Mouse (Mus musculus) cerebral cortex, adult 2 months (tissue): ENCODE data around the gene Emd.

Experiments
- WGBS: fragments of 180-500 bp; shearing (Covaris S2); methylation state at CpG from one replicate; pipeline ENCODE4 v1.1.7; 2018; 5-methylcytosine and 5-hydroxymethylcytosine counted together

The Emd gene

DNA sequence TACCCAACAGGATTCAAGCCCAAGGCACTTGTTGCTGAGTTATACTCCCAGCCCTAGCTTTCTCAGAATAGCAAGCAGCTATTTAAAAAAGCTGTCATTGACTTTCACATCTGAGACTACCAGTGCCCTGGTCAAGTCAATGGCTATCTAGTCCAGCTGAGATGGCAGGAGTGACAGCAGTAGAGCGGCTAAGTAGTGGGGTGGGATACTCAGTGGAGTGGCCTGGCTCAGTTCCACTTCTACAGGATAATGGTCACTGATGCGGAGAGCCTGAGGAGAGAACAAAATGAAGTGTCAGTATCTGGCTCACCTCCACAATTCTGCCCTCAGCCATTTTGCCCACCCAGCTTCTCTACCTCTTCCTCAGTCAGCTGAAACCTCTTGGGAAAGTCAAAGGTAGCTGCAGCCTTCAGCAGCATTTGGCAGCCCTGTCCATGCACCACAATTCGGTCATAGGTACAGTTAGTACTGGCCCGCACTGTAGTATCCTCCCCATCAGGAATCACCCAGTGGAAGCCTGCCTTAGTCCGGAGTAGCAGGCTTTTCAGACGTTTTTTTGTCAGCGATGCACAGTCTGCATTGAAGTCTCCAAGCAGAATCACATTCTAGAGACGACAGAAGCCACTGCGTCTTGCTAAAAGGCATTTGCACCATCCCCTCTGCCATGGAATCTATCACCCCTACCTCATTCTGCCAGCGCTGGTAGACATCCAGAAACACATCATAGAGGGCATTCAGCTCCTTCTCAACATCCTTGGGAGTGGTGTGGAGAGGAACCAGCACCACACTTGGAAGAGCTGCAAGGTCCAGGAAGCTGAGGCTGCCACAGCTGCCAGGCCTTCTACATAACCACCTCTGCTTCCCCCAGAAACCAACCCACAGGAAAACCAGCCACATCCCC lies 19.2 kb downstream of the Emd start:
- WGBS, result 22% methylated on average over 10 of the region's 10 CpGs

DNA sequence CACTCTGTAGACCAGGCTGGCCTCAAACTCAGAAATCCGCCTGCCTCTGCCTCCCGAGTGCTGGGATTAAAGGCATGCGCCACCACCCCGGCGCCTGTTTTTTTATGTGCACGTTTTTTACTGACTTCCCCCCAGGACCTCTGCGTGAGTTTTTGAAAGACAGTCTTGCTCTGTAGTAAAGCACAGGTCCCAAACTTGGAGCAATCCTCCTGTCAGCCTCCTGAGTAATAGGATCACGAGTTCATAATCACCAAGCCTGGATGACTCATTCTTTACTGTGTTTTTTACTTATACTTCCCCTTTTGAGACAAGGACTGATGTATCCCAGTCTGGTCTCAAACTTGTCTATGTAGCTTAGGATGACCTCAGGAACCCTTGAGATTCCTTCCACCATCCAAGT lies 23.4 kb downstream of the Emd start:
- WGBS, result 75% methylated on average over 8 of the region's 8 CpGs

DNA sequence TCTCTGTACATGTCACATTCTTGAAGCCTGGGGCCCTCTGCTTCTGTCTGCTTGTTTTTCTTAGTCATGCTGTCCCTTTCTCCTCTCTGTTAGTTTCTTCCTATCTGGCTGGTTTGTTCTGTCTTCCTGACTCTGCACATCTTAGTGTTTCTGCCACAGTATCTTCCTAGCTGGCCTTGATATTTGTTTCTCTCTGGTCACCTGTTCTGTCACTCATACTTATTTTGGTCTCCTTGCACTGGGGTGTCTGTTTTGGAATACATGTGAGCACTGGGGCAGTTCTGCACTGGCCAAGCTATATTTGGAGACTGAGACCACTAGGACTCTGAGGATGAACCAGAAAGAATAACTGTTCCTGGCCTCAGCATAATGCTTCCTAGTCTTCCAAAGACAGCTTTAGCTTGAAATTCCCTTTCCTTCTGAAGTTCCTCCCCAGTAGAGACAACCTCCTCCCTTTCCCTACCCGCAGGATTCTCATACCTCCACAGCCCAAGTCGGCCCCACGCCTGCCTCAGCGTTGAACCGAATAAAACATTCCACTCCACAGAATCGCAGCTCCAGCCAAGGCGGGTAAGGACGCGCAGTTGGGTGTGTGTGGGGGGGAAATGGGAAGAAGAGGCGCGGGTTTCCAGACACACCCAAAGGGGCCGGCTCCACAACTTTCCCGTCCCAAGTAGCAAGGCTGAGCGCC lies 26.7 kb downstream of the Emd start:
- 3% methylated on average over 14 of the region's 14 CpGs for WGBS

DNA sequence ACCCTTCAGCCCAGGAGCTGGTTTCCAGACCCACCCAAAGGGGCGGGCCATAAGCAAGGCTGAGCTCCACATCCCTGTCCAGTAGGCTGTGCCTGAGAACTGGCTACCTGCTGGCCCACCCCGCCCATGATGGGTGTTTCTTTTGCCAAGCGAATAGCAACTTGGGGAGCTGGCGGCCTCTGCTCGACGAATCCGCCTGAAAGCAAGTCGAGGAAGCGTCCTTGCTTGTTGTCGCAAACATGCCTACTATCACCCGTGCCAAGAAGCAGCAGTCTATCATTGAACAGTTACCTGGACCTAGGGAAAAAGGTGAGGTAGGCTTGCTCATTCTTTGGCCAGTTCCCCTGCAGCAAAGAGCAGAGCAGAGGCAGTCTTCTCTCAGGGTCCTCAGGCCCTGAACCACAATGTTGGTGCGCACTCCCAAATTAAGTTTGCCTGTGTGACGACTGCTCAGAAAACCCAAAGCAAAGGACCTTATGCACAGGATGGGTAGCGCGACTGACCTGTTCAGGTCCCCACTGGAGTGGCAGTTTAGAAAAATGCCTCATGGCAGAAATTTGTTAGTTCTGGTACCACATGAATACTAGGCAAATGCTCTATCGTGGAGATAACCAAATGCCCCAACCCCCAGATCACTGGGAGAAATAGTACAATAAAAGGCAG lies 27.4 kb downstream of the Emd start, which contains the start of the genes Taz and Dnase1l1:
Gene Taz, plus strand, starts transcription at position 181 of the 663 bp plus-strand sequence.
Gene Dnase1l1, minus strand, starts transcription at position 606 of the 663 bp plus-strand sequence.
- 8% methylated on average over 16 of the region's 16 CpGs for WGBS

DNA sequence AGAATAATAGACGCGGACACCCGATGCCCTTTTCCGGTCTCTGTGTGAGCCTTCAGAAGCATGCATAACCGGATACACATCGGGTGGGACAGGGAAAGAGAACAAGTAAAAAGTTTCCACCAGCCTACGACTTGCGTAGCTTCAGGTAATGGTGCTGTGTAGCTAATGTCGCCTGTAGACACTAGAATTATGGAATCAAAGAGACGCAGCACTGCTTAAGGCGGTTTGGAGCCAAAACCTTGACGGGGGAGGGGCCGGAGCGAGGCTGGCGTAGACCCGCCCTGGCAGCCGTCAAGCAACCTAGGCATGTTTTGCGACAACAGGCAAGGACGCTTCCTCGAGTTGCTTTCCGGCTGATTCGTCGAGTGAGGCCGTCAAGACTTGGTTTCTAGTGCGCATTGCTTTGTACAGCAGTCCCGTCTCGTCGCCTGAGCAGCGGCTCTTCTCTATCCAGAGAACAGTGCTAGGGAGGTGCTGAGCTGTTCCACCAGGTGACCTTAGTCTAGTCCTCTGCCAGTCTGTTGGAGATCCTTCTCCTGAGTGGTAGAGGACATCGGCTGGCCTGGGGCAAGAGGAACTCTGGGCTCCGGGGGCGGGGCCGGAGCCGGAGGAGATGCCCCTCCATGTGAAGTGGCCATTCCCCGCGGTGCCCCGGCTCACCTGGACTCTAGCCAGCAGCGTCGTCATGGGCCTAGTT lies 28.1 kb downstream of the Emd start:
- 1% methylated on average over 38 of the region's 39 CpGs for WGBS

DNA sequence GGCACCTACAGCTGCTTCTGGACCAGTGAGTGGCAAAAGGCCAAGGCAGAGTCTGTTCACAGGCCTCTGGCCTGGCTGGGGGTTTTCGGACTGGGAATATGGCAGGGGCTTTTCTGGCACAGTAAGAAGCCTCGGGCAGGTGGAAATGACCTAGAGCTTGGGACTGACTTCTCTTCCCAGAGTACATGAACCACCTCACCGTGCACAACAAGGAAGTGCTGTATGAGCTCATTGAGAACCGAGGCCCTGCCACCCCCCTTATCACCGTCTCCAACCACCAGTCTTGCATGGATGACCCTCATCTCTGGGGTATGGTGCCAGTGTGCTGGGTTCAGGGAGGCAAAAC lies 28.6 kb downstream of the Emd start:
- 12% methylated on average over 5 of the region's 5 CpGs for WGBS

DNA sequence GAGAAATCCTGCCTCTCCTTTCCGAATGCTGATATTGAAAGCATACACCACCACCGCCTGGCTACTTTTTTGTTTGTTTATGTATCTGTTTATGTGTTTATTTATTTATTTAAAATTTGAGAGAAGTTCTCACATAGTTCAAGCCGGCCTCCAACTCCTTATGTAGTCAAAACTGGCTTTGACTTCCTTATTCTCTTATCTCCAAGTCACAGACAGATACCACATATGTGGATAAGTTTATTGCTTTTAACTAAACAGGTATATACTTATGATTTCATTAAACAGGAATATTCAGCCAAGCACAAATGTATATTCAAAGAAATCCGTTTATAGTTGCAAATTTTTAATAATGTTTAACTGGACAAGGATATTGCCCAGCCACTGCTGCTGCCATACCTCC lies 38.9 kb downstream of the Emd start:
- 83% methylated on average over 4 of the region's 4 CpGs for WGBS

DNA sequence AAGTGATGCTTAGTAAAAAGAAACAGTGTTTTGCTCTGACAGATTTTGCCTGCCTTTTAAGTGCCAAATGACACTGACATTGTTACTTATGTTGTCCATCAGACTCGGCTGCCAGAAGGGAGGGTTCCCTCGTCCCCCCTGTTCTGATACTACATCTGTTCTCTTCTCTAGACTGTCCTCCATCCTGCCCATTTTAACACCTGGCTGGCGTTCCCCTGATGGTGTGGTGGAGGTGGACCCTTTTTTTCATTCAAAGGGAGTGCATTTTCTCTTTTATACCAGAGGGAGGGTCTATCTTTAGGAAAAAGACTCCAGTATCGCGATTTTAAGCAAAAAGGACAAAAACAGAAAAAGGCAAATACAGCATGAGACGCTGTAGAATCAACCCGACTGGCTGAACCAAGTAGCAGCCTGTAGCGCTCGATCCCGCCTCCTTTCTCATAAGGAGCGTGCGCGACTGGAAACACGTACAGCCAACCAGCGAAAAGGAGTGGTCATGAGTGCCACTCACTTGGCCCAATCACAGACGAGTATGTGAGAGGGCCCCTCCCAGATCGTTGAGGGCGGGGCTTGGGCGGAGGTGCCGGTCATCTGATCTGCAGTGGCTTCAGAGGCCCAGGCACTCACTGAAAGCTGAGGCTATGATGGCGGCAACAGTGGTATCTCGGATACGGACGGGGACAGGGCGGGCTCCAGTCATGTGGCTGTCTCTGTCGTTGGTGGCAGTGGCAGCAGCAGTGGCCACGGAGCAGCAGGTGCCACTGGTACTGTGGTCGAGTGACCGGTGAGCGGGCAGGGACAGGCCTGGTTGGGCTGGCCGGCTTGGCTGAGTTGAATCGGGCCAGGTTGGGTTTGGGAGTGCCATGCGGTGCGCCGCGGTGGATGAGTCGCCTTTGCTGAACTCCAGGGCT lies 42.3 kb downstream of the Emd start, which contains the start of gene Atp6ap1:
Gene Atp6ap1, plus strand, starts transcription at position 560 of the 911 bp plus-strand sequence.
- WGBS, result 4% methylated on average over 37 of the region's 37 CpGs

DNA sequence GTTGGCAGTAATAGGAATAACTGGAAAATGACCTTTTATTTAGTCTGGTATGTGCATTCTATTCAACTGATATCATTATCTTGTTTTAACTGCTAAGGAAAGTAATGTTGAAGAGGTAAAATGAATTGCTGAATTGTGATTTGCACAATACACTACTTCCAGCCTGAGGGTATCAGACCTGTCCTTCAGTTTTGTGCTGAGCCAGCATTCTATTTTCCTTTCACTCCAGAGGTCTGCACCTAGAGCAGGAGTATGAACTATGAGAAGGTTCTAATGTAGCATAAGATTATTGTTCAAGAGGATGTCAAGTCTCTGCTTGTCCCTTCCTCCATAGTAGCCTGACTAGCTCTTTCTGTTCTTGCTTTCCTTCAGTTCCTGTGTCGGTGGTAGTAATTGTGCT lies 43.9 kb downstream of the Emd start:
- WGBS, result 70% methylated on average over 1 of the region's 1 CpGs

DNA sequence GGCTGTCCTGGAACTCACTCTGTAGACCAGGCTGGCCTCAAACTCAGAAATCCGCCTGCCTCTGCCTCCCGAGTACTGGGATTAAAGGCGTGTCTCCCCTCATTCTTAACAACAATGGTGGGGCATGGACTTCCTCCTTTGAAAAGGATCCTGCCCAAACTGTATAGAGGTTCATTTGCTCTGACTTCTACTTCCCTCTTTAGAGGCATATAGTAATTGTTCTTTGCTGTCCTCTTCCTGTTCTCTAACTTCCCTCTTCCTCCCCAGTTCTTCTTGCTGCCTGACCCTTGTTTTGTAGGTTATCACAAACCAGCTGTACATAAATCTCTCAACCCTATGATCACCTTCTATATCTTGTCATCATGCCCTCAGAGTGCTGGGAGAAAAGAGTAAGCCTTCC lies 45.2 kb downstream of the Emd start:
- WGBS, result 81% methylated on average over 3 of the region's 3 CpGs

DNA sequence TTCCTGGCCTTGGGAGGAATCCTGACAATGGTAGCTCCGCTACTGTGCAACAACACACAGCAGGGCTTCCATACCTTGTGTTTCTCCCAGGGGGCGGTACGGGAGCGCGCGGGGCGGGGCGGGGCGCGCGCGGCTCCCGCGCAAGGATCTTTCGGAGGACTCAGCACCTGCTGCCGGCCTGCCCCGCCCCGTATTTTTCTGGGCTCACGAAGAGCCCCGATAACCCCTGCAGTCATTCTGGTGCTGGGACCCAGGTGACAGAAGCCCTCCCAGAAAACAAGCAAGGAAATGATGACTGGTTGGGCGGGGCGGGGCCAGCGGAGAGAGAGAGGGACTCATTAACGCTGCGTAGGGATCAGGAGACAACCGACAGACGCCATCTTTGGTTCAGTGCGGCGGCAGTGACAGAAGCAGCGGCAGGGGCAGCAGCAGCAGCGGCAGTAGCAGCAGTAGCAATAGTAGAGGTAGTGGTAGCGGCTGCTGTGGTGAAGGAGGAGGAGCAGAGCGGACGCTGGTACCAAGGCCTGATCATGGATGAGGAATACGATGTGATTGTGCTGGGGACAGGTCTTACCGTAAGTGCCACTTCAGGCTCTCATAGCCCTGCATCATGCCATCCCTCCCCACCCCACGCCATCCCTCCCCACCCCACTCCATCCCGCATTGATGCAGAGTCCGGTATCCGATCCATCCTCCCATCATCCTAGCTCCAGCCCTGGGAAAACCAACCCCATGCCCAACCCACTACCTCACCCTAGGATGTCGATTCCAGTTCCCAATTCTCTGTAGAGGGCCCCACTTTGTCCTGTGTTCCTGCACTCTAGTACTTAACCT lies 50.6 kb downstream of the Emd start, which contains the start of gene Gdi1:
Gene Gdi1, plus strand, starts transcription at position 132 of the 834 bp plus-strand sequence.
- 3% methylated on average over 40 of the region's 41 CpGs for WGBS
